Mouse (Mus musculus): ENCODE results near the gene Eps8l2. TPM values are rescaled to one million over a fixed set of nuclear protein-coding genes. Genes with fewer than 3 reads are reported as not detected.

Gene Eps8l2
- polyA plus RNA-seq, 1 experiment from 2014 or later, result 5.7 TPM

DNA sequence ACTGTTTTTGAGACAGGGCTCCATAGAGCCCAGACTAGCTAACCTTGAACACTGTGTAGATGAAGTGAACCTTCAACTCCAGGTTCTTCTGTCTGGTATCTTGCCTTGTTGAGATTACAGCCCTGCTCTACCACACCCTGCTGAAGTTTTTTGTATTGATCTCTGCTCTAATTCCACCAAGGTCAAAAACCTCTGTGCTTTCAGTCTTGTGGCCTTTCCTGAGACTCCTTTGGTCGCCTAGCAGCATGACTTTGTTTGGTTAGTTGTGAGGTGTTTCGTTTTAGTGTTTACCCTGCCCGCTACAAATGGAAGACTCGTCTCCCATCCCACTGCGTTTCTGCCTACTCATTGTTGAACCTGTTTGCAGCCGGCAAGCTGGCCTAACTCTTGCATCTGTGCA is 12.4 kb downstream of the Eps8l2 start:
- H3K27me3 ChIP-seq, result no peaks in the 10 kb centered on the region
- H3K9ac ChIP-seq, result no peak overlapping the region
- no peak overlapping the region for H3K27ac ChIP-seq
- no peaks in the 10 kb centered on the region for H3K9me3 ChIP-seq
- no peaks in the 10 kb centered on the region for H3K36me3 ChIP-seq
- 75% methylated on average over 6 of the region's 6 CpGs for WGBS
- no peak for ATAC-seq (ENCODE audit: insufficient number of reproducible peaks, insufficient read depth, low FRiP score, low TSS enrichment)
- no peak overlapping the region for H3K4me3 ChIP-seq
- H3K4me2 ChIP-seq (replicated peaks), result no peak overlapping the region
- no peaks in the 10 kb centered on the region for H3K4me1 ChIP-seq

- Histone ChIP-seq H3K4me2 (replicated peaks) (no peak overlapping the region), H3K4me3 (no peak overlapping the region), H3K9me3 (no peaks in the 10 kb centered on the region), H3K4me1 (no peaks in the 10 kb centered on the region), H3K27me3 (no peaks in the 10 kb centered on the region), H3K36me3 (no peaks in the 10 kb centered on the region), H3K9ac (no peak overlapping the region), H3K27ac (no peak overlapping the region)
- ATAC-seq (ENCODE audit: insufficient number of reproducible peaks, insufficient read depth, low FRiP score, low TSS enrichment), result no peak
- 73% methylated on average over 8 of the region's 8 CpGs for WGBS
Observed at GRCm38 (mm10) chr7:141355051-141355450, 16.4 kb downstream of the Eps8l2 start.

DNA sequence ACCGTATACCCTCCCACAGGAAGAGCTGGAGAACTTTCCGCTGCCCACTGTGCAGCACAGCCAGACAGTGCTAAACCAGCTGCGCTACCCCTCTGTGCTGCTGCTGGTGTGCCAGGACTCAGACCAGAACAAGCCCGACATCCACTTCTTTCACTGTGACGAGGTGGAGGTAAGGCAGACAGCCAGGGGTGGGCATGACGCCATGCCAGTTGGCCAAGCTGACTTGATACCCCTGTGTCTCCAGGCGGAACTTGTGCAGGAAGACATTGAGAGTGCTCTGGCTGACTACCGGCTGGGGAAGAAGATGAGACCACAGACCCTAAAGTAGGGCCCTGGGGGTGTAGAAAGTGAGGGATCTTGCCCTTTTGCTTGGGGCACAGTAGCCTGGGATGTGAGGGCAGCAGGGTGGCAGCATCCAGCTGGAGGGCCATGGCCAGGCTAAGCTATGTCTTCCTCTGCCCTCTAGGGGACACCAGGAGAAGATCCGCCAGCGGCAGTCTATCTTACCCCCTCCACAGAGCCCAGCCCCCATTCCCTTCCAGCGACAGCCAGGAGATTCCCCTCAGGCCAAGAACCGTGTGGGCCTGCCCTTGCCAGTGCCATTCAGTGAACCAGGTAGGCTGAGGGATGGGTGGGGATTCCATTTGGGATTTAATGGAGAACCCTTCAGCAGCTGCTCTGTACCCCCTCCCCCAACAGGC is 17.1 kb downstream of the Eps8l2 start:
- H3K27me3 ChIP-seq, result peaks cover 6% of the 10 kb centered on the region
- 56% methylated on average over 12 of the region's 12 CpGs for WGBS
- H3K9ac ChIP-seq, result no peak overlapping the region
- no peak overlapping the region for H3K4me3 ChIP-seq
- H3K36me3 ChIP-seq, result no peaks in the 10 kb centered on the region
- no peak for ATAC-seq (ENCODE audit: insufficient number of reproducible peaks, insufficient read depth, low FRiP score, low TSS enrichment)
- no peak overlapping the region for H3K4me2 ChIP-seq (replicated peaks)
- H3K9me3 ChIP-seq, result no peaks in the 10 kb centered on the region
- no peaks in the 10 kb centered on the region for H3K4me1 ChIP-seq
- no peak overlapping the region for H3K27ac ChIP-seq

DNA sequence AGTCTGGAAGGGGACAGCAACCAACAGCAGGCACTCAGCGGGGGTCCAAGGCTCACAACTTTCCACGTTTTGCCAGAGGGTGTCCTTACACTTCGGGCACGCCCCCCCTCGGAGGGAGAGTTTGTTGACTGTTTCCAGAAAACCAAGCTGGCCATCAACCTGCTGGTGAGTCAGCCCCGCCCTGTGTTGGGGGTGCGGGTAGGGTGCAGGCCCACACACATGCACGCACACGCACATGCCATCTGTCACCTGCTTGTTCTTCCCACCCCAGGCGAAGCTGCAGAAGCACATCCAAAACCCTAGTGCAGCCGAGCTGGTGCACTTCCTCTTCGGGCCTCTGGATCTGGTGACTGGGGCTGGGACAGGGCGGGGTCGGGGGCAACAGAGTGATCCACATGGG is 18.3 kb downstream of the Eps8l2 start:
- H3K4me2 ChIP-seq (replicated peaks), result no peak overlapping the region
- H3K4me3 ChIP-seq, result no peak overlapping the region
- H3K27me3 ChIP-seq, result peaks cover 18% of the 10 kb centered on the region
- H3K36me3 ChIP-seq, result no peaks in the 10 kb centered on the region
- no peaks in the 10 kb centered on the region for H3K4me1 ChIP-seq
- H3K9ac ChIP-seq, result no peak overlapping the region
- ATAC-seq (ENCODE audit: insufficient number of reproducible peaks, insufficient read depth, low FRiP score, low TSS enrichment), result no peak
- no peaks in the 10 kb centered on the region for H3K9me3 ChIP-seq
- 73% methylated on average over 14 of the region's 14 CpGs for WGBS
- no peak overlapping the region for H3K27ac ChIP-seq

DNA sequence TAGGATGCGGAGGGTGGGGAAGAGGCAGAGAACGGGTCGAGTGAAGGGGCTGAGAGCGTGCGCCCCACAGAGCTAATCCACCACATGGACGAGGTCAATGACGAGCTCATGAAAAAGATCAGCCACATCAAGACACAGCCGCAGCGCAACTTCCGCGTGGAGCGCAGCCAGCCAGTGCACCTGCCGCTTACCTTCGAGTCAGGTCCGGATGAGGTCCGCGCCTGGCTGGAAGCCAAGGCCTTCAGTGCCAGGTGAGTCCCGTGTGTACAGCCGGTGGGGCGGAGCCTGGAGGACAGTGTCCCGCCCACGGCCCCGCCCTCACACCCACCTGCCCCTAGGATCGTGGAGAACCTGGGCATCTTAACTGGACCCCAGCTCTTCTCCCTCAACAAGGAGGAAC is 22.8 kb downstream of the Eps8l2 start:
- H3K4me2 ChIP-seq (replicated peaks), result 0 out of 2 replicates have a peak overlapping the region, but pooled peaks have one; percentile 7
- H3K9ac ChIP-seq, result no peak overlapping the region
- H3K9me3 ChIP-seq, result no peaks in the 10 kb centered on the region
- no peak overlapping the region for H3K27ac ChIP-seq
- peaks cover 24% of the 10 kb centered on the region for H3K27me3 ChIP-seq
- WGBS, result 13% methylated on average over 24 of the region's 24 CpGs
- H3K4me1 ChIP-seq, result no peaks in the 10 kb centered on the region
- no peaks in the 10 kb centered on the region for H3K36me3 ChIP-seq
- ATAC-seq (ENCODE audit: insufficient number of reproducible peaks, insufficient read depth, low FRiP score, low TSS enrichment), result no peak
- no peak overlapping the region for H3K4me3 ChIP-seq

DNA sequence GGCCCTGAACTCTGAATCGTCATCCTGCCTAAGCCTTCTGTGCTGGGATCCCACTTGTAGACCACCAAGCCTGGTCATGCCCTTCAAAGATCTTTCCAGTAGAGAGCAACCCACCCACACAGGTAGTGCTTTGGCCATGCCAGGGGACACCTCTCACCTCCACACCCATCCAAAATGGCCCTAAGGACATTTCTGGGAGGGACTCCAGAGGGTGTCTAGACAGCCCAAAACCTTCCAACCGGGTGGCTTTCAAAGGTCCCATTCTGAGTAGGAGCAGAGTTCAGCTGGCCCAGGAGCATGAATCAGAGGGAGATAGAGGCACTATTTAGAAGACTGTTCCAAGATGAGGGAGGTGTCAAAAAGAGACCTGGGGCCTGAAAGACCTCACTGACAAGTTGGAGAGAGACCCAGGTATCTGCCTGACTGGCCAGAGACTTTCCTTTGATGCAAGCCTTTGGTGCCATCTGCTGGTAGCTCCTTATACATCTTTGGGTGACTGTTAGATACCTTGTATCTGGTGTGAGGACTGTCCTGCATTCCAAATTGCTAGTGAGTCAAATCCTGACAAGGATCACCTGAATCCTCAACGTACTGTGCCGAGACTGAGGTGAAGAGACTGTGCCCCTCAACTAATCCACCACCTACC is 24.5 kb downstream of the Eps8l2 start:
- no peak for ATAC-seq (ENCODE audit: insufficient number of reproducible peaks, insufficient read depth, low FRiP score, low TSS enrichment)

GRCm38 (mm10) chr7:141363752-141364125 is 25.1 kb downstream of the Eps8l2 start:
- ATAC-seq (ENCODE audit: insufficient number of reproducible peaks, insufficient read depth, low FRiP score, low TSS enrichment), result no peak
- no peak overlapping the region for H3K27ac ChIP-seq
- WGBS, result 62% methylated on average over 2 of the region's 2 CpGs
- no peaks in the 10 kb centered on the region for H3K4me1 ChIP-seq
- no peaks in the 10 kb centered on the region for H3K36me3 ChIP-seq
- H3K9me3 ChIP-seq, result no peaks in the 10 kb centered on the region
- no peak overlapping the region for H3K4me2 ChIP-seq (replicated peaks)
- H3K27me3 ChIP-seq, result peaks cover 24% of the 10 kb centered on the region
- no peak overlapping the region for H3K4me3 ChIP-seq
- no peak overlapping the region for H3K9ac ChIP-seq

More for the DNA sequence above, 24.5 kb downstream of the Eps8l2 start:
- H3K4me3 ChIP-seq, result no peak overlapping the region
- no peaks in the 10 kb centered on the region for H3K9me3 ChIP-seq
- no peaks in the 10 kb centered on the region for H3K36me3 ChIP-seq
- WGBS, result 51% methylated on average over 4 of the region's 4 CpGs
- no peak overlapping the region for H3K4me2 ChIP-seq (replicated peaks)
- peaks cover 24% of the 10 kb centered on the region for H3K27me3 ChIP-seq
- H3K27ac ChIP-seq, result no peak overlapping the region
- no peaks in the 10 kb centered on the region for H3K4me1 ChIP-seq
- no peak overlapping the region for H3K9ac ChIP-seq

DNA sequence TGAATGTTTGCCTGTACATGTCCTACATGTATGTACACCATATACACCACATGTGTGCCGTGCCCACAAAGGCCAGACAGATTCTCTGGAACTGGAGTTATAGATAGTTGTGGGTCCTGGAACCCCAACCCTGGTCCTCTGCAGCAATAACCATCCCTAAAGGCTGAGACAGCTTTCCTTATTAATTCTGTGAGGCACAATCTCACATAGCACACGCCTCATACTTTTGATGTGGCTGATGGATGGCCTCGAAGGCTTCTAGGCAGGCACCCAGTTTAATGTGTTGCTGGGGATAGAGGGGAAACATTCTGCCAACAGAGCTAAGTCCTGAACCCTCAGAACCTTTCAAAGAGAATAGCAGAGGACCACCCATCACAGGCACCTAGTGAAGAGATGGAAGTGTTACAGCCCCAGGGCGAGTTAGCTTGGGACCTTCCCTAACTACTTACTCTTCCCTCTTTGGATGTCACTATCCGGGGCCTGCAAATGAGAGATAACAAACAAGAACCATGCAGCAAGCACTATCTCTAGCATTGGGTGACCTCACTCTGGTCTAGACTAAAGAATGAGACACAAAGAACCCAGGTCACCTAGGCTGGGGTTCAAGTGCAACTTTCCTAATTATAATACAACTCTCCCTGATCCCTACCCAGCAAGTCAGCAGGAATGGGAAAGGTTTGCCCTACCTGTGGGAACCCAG is 25.8 kb downstream of the Eps8l2 start:
- WGBS, result 78% methylated on average over 5 of the region's 5 CpGs

DNA sequence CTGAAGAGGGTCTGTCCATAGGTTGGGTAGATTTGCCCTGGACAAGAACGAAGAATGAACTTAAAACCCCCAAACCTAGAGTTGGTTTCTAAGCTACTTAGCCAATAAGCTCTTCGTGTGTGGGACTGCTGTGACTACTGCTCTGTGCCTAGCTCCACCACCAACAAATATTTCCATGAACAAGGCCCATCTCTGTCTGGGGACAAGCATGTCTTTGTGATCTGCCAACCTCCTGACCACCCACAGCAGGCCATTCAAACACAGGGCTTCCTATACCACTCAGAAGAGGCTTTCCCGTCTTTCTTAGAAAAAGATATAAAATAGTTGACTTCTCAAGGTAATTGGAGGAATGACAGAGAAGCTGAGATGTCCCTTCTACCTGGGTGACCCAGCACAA is 26.4 kb downstream of the Eps8l2 start:
- WGBS, result 42% methylated on average over 3 of the region's 3 CpGs
- Histone ChIP-seq H3K4me3 (no peak overlapping the region), H3K4me2 (replicated peaks) (no peak overlapping the region), H3K4me1 (no peaks in the 10 kb centered on the region), H3K27ac (no peak overlapping the region), H3K9me3 (no peaks in the 10 kb centered on the region), H3K9ac (no peak overlapping the region), H3K36me3 (no peaks in the 10 kb centered on the region), H3K27me3 (peaks cover 24% of the 10 kb centered on the region)
- no peak for ATAC-seq (ENCODE audit: insufficient number of reproducible peaks, insufficient read depth, low FRiP score, low TSS enrichment)

More for the DNA sequence above, 25.8 kb downstream of the Eps8l2 start:
- ATAC-seq (ENCODE audit: insufficient number of reproducible peaks, insufficient read depth, low FRiP score, low TSS enrichment), result no peak
- Histone ChIP-seq H3K27ac (no peak overlapping the region), H3K4me3 (no peak overlapping the region), H3K4me1 (no peaks in the 10 kb centered on the region), H3K27me3 (peaks cover 24% of the 10 kb centered on the region), H3K36me3 (no peaks in the 10 kb centered on the region), H3K4me2 (replicated peaks) (no peak overlapping the region), H3K9me3 (no peaks in the 10 kb centered on the region), H3K9ac (no peak overlapping the region)

- H3K27me3 ChIP-seq, result peaks cover 3% of the 10 kb centered on the region
- 86% methylated on average over 4 of the region's 4 CpGs for WGBS
- H3K4me1 ChIP-seq, result no peaks in the 10 kb centered on the region
- no peak overlapping the region for H3K4me2 ChIP-seq (replicated peaks)
- H3K4me3 ChIP-seq, result no peak overlapping the region
- no peaks in the 10 kb centered on the region for H3K36me3 ChIP-seq
- ATAC-seq (ENCODE audit: insufficient number of reproducible peaks, insufficient read depth, low FRiP score, low TSS enrichment), result no peak
- no peak overlapping the region for H3K27ac ChIP-seq
- no peak overlapping the region for H3K9ac ChIP-seq
- H3K9me3 ChIP-seq, result no peaks in the 10 kb centered on the region
Observed at GRCm38 (mm10) chr7:141367358-141367757, 28.7 kb downstream of the Eps8l2 start.

GRCm38 (mm10) chr7:141369918-141370317 is 31.2 kb downstream of the Eps8l2 start:
- no peak overlapping the region for H3K27ac ChIP-seq
- H3K4me1 ChIP-seq, result no peaks in the 10 kb centered on the region
- H3K9me3 ChIP-seq, result no peaks in the 10 kb centered on the region
- no peak overlapping the region for H3K4me2 ChIP-seq (replicated peaks)
- H3K36me3 ChIP-seq, result no peaks in the 10 kb centered on the region
- H3K4me3 ChIP-seq, result no peak overlapping the region
- 72% methylated on average over 5 of the region's 5 CpGs for WGBS
- no peak overlapping the region for H3K9ac ChIP-seq
- no peaks in the 10 kb centered on the region for H3K27me3 ChIP-seq
- ATAC-seq (ENCODE audit: insufficient number of reproducible peaks, insufficient read depth, low FRiP score, low TSS enrichment), result no peak

Data from embryonic facial prominence, embryonic 12.5 days (tissue).